Mouse (Mus musculus) adrenal gland, adult 2 months (tissue): Measurements from ENCODE around the gene Hpf1. TPM values are rescaled to one million over a fixed set of nuclear protein-coding genes. Genes with fewer than 3 reads are reported as not detected.

ENCODE experiments used
- DNase-seq: peaks from one replicate; pipeline ENCODE4 v3.0.0; 2021
- long read RNA-seq: library from polyadenylated mRNA; stranded (forward); transcript quantifications from one replicate; pipeline ENCODE4 v2.0.0, GENCODE M21; 2021
- polyA plus RNA-seq: library from polyadenylated mRNA; depleted of rRNA; stranded (reverse); fragments of >200 nt; gene quantifications from 2 replicates; pipeline ENCODE4 v1.2.3, GENCODE M21; 2012; rRNA removed
- total RNA-seq, 2 experiments: library from RNA; stranded (reverse); gene quantifications; 2 replicates each; pipeline ENCODE4 v1.2.3; 2021

Hpf1 gene
- total RNA-seq (10 to 100 TPM; 19.5 to 32.3 TPM), polyA plus RNA-seq (0.88 and 0.95 TPM in 2 replicates)
- long read RNA-seq, transcript Hpf1-201 (8 exons, 1,191 nt): major isoform, 24 of 29 reads
- long read RNA-seq, partial matches to known transcripts: 1 of 29 reads
- long read RNA-seq, other reads (novel, unspliced or antisense): 3 of 29 reads

DNA sequence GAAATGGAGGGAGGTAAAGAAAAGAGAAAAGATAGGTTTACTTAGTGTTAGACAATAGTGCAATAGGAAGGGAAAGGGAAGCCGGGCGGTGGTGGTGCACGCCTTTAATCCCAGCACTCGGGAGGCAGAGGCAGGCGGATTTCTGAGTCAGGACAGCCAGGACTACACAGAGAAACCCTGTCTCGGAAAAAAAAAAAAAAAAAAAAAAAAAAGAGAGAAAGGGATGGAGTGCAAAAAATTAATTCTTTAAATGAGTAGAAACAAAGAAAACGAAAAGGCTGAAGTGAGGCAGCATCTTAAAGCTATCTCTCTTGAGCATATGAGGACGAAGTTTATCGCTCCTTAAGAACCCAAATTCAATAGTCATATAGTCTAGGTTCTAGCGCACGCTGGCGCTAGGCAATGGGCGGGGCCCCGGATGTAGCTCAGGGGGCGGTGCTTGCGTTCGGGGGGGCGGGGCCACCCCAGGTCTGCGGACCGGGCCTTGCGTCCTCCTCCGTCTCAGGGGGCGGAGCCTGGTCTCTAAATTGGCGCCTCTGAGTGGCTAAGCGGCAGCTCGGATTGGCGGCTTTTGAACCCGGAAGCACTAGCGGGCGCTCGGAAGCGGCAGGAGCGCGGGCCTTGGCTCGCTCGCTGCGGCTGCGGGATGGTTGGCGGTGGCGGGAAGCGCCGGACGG, at the start of gene Hpf1:
TSS of gene Hpf1 (plus strand) at position 576 of the 677 bp plus-strand sequence.
- peak; percentile 97 for DNase-seq

DNA sequence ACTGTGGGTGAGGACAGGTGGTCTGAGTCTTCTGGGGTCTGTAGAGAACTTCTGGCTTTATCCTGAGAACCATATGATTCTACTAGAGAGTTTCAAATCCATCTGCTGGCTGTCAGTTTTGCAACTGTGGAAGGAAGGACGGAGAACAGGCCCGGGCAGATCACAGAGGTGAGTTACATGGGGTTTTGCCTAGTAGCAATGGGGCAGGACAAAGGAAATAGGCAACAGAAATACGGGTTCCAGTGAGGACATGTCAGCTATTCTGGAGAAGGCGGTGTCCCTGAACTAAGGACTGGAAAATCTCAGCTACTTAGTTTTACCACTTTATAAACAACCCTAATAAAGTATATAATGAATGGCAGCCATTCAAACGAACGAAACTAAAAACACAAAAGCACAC, 47.8 kb upstream of the Hpf1 start:
- DNase-seq: no peak

DNA sequence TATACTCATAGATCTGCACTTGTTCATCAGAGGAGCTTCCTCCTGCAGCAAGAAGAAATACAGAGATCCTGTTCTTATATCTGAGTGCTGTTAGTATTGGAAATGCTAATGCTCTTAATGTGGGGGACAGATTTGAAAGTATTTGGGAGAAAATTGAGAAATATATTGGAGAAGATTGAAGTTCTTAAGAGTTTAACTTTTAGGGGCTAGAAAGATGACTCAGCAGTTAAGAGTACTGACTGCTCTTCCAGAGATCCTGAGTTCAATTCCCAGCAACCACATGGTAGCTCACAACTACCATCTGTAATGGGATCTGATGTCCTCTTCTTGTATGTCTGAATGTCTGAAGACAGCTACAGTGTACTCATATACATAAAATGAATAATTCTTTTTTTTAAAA, 32.7 kb upstream of the Hpf1 start:
- DNase-seq: no peak

DNA sequence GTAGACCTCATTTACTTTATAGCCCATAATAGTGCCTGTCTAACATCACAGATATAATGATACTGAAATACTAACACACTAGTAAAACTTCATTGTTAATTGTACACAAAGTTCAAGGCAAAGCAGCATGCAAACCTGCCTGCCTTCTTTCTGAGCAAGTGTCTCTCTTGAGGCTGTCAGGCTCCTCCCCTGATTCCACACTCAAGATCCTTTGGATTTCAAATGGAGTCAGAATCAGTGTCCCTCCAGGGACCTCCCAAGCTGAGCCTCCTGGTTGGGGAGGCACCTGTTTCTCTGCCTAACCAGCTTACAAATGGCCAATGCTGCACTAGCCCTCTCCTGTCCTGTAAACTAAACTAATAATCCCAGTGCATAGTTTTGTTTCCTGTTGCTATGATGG, 32.1 kb upstream of the Hpf1 start:
- DNase-seq: no peak

DNA sequence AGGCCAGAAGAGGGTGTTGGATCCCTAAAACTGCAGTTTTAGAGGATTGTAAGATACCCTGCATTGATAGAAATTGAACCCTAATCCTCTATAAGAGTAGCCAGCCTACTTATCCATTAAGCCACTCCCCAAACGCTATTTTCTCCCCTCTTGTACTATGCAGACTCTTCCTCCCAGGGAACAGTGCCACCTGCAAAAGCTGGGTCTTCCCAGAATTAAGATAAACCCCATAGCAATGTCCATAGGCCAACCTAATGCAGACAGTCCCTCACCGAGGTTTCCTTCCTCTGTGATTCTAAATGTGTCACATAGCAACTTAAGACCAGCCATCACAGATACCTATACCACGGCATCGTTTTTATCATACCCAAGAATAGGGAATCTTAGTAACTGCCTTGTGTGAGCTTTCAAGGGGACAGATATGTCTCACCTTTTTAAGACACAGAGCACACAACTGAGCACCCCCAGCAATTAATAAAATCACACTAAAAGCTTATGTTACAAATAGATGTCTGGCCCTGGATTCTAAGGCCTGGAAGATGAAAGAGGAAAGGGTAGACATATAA, 31.2 kb upstream of the Hpf1 start:
- no peak for DNase-seq

DNA sequence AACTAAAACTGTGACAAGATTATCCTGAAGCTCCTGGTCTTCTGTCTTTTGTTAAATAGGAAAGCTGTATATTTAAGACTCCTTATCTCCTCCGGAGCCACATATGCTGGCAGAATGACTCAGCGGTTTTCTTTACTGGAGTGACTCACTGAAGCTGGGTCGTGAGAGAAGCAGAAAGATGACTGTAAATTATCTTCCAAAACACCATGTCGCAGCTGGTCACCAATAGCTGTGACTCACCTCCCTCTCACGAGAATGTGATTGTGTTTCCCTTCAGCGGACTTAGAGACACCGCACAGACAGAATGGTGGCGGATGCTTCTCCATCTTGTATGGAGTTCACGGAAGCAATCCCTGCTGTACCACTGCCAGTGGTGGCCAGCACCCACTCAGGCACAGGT, 30.6 kb upstream of the Hpf1 start:
- DNase-seq: peak; percentile 78

DNA sequence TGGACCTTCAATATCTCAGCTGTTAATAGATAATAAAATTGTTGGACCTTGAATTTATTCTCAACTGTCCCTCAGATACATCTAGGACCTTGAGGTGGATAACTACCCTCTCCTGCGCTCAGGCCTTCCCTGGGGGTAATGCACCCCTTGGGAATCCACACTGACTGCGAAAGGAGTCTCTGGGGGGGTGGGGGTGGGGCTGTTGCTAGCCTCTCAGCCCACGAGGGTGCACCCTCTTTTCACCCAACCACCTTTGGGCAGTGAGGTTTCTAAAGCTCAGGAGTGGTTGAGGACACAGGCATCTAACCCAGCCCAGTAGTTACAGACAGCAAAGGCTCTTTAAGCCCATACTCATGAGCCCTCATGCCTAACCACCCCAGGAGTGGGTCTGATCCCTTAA, 29.5 kb upstream of the Hpf1 start:
- DNase-seq: no peak

DNA sequence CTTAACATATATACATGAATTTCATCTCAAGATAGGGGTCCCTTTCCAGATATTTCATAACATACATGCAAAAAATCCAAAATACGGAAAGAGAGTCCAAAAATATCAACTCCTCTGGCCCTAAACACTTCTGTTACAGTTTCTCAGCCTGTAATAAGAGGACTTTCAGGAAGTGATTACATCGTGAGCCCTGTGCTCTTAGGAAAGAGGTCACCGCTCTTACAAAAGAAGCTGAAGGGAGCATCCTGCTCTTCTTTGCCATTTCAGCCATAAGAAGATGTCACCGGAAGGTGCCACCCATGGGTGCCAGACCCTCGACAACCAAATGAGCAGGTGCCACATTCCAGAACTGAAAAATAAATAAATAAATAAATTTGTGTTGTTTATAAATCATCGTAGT, 28.4 kb upstream of the Hpf1 start:
- DNase-seq: no peak

DNA sequence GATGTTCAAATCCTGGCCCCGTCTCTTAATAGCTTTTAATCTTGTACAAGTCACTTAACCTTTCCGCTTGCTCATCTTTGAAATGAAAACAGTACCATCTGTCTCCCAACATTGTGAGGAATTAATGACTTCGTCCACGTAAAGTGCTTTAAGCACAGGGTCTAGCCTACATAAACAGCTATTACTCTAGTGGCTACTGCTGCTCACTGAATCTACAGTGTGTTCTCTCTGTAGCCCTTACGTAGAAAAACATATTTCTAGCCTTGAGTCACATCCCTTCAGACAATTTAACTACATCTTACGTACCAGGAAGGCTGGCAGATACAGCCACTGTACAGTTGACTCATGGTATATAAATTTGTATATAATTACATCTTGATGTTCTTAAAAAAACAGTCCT, 25.3 kb upstream of the Hpf1 start:
- no peak for DNase-seq

DNA sequence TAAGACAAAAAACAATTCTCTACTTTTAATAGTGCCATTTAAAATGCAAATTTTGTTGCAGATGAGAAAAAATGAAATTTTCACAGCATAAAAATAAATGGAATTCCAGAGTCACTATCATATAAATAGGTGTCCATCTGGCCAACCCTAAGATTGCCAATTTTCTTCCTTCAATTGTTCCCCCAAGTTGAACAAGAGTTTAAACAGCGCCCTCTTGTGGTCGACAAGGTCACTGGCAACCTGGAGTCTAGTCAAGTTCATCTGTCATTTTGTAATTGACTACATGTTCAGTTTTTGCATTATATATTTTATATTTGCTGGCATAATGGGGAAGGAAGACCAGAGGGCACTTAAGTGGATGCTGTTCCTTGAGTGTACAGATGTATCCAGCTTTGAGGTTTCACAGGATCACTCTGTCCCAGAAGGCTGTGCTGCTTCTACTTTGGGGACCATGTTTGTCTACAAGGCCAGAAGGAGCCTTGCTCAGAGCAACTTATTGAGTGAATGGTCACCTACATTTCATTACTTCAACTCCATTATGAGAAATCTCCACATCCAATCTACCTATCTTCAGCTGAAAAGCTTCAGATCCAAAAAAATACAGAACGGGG, 24.6 kb upstream of the Hpf1 start:
- peak; percentile 47 for DNase-seq

DNA sequence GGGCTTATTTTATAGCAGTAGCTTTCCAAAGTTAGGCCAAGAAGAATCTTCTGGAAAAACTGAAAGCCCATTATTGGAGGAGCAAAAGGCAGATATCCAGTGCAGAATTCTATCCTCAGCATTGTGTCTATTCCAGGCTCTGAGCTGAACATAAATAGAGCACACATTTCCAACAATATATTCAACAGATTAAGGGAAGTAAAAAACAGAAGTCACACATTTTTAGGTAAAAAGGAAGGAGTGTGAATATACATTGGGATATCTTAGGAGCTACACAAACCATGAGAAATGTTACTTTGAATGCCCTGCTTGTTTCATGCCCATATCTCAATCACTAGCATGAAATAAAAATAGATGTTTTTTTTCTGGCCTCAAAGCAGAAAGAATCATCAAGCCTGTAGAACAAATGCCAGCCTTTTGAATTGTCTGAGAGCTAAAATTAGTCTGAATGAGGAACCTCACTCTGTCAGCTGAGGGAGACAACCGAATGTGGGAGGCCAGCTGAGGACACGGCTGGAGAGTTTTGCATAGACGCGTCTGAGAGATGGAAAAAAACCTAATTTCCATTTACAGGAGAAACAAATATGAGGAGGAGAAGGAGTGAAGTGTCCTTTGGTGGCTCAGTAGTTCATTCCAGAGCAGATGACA, 22.6 kb upstream of the Hpf1 start:
- DNase-seq: no peak

DNA sequence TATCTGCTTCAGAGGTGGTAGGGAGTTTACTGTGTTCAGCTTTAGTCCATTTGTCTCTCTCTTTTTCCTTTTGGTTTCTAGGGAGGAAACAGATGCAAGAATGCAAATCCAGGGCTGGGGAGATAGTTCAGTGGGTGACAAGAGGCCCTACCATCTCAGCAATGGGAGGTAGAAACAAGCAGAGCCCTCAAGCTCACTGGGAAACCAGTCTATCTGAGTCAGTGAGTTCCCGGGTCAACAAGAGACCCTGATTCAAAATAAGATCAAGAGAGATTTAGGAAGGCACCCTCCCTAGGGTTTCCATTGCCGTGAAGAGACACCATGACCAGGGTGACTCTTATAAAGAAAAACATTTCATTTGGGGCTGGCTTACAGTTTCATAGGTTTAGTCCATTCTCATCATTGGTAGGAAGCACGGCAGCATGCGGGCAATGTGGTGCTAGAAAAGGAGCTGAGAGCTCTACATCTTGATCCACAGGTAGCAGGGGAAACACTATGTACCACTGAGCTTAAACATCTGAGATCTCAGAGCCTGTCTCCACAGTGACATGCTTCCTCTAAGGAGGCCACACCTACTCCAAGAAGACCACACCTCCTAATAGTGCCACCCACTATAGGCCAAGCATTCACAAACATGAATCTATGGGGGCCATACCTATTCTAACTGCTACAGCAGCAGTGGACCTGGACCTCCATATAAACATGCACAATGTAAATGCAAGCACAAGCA, 21.8 kb upstream of the Hpf1 start:
- DNase-seq: no peak

DNA sequence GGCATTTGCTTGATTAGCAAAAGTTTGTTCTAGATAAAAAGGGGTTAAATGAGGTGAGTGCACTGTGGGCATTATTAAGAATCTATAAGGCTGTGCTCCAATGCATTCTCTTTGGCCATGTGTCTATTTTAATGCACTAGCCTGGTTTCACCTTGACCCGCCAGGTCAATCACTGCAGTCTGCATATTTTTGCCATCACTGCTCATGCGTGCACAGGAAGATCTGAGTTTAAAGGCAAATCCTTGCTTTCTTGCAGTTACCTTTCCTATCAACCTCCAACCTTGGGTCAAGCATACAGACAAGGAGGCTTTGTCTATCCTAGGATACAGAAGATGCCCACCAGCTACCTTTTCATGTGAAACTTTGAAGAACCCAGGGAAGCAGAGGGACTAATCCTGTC, 20.5 kb upstream of the Hpf1 start:
- no peak for DNase-seq

DNA sequence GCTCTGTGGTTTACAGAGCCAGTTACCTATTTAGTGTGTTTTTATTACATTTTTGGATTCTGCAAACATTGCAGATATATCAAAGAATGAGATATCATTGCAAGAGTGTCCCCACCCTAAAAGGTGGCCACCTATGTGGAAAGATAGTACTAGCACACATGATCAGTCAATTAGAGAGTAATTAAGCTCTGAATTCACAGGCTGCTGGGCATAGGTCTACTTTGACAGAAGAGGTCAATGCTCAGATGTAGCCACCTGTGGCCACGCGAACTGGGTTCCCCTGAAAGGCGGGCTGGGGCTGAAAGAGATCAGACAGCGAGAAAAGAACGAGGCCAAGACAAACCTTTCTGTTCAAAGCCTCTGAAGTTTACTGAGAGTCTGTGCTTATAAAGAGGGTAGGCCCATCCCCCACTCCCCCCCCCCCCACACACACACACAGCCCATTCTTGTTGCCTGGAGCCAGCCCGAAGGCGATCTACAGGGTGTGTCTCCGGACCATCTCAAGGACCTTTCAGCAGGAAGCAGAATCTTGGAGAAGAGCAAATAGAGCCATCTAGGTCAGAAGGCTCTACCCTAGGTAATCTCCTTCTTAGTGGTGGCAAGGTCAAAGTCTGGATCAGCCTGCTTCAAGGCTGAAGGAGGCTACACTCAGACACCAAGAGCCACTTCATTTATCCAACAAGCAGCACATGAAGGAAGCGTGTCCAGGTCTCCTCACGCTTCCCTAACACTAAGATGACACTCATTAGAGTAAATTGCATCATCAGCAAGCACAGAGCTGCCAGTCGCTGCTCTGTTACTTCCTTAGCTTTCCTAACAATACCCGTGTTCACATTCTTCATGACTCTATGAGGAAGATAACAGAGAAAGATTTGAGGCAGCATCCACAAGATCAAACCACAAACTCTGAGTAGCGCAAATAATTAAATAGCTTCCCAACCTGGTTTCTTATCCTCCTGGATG, 19.7 kb upstream of the Hpf1 start:
- no peak for DNase-seq

DNA sequence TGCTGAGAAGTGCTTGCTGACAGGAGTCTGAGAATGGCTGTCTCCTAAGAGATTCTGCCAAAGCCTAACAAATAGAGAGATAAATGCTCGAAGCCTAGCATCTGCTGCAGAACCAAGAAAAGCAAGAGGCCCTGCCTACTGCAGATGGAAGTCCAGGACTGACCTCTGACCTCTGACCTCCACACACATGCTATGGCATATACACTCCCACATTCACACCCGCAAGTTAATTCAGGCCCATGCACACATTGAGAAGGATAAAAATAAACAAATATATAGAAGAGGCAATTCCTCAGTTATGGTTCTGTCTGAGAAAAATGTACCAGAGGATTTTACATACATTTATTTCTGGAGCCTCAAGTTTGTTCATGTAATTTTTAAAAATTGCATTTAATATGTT, 11.6 kb upstream of the Hpf1 start:
- DNase-seq: no peak

DNA sequence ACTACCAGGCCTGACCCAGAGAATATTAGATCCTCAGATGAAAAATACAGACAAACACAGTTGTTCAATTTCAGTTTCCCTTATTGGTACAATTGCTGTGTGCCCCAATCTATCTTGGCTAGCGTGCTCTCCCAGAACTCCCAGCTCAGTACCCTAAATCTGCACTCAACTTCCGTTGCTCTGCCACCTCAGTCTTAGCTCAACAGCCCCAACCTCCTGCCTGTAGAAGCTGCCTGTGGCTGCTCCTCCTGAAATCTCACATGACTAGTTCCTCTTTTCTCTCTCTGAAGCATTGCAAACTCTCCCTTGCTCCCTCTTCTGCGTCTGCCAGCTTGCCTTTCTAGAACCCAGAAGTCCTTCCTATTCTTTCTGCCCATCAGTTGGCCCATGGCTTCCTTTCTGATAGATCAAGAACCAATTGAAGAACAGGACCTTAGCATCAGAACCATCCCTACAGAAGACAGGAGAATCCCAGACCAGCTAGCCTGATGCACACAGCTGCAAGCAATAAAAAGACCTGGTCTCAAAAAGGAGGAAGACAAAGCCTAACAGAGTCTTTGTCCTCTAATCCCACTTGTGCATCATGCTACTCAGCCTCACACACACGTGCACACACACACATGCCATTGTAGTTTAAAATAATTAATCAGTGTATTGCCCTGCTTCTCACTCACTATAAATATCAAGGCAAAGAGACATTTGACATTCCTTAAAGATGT, 6.6 kb upstream of the Hpf1 start:
- DNase-seq: no peak

DNA sequence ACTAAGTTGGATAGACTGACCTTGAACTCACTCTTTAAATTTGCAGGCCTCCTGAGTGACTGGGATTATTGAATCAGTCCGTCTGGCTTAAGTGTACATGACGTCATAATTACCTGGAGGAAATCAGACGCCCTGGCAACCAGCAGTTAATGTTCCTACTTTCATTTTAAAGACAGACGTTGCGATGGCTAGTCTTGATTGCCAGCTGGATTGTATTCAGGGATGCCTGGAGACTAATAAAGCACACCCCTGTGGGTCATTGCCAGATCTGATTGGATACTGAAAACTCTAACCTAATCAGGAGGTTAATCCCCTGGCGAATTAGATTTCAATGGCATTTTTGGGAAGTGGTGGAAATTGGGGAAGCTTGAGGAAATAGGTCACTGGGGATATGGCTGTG, 3.5 kb upstream of the Hpf1 start:
- DNase-seq: no peak

DNA sequence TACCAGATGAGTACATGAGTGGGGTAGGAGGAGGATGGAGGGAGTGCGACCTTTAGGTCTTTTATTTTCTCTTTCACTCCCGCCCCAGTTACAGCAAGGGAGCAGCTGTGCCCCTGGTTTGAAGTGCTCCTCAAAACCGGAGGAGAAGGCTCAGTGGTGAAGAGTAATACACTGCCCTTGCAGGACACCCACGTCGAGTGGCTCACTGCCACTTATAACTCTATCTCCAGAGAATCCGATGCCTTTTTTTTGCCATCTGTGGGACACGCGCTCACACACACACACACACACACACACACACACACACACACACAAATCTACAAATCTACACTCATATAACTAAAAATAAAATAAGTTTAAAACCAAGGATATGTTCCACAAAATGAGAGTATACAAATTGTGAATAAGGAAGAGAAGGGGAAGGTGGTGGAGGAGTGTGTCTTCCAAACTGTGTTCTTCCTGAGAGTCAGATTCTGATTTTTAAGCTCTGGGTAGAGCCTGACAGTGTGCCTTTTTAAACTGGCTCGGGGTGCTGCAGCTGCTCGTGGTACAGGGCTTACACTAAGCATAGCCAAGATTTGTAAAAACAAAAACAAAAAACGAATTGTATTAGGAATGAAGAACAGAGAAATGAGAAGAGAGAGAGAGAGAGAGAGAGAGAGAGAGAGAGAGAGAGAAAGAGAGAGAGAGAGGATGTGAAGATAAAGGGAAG, 931 bp upstream of the Hpf1 start:
- no peak for DNase-seq

DNA sequence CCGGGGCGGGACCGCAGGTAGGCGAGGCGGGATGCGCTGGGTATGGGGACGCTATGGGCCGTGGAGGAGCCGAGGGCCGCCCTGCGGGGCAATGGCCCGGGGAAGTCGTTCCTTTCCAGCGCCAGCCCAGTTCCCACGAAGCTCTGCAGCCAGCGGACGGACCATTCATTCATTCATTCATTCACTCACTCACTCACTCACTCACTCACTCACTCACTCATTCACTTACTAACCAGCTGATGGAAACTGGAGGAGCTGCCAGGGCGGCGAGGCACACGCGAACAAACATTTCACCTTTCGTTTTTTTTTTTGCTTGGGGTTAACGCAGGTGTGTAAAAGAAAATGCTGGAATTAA, 279 bp downstream of the Hpf1 start:
- no peak for DNase-seq

DNA sequence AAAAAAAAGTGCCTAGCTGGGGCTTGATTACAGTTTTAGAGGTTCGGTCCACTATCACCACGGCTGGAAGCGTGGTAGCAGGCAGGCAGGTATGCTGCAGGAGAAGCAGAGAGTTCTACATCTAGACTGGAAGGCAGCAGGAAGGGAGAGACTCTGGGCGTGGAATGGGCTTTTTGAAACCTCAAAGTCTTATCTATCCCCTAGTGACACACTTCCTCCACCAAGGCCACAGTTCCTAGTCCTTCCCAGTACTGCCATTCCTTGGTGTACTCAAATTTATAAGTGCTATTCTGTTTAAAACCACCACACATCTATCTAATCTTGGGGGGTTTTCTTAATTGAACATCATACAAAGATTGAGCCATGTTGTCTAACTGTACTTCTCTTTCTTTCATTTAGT, 1.5 kb downstream of the Hpf1 start:
- DNase-seq: no peak
